Mouse (Mus musculus) testis, postnatal 10 days (tissue): ENCODE data around the gene Zfp683.

Experiments
- DNase-seq: peaks from one replicate; pipeline ENCODE4 v3.0.0; 2021; ENCODE audit warnings: low spot score

Gene Zfp683

GRCm38 (mm10) chr4:134092382-134093288 lies 39.0 kb downstream of the Zfp683 start:
- DNase-seq, result peak; percentile 78

GRCm38 (mm10) chr4:134094004-134094564 lies 40.4 kb downstream of the Zfp683 start:
- no peak for DNase-seq

GRCm38 (mm10) chr4:134094923-134095547 lies 41.4 kb downstream of the Zfp683 start, which contains the start of gene Cd52:
Gene Cd52, minus strand, starts transcription at chr4:134095082.
- no peak for DNase-seq

GRCm38 (mm10) chr4:134096120-134096519 lies 42.5 kb downstream of the Zfp683 start:
- no peak for DNase-seq

DNA sequence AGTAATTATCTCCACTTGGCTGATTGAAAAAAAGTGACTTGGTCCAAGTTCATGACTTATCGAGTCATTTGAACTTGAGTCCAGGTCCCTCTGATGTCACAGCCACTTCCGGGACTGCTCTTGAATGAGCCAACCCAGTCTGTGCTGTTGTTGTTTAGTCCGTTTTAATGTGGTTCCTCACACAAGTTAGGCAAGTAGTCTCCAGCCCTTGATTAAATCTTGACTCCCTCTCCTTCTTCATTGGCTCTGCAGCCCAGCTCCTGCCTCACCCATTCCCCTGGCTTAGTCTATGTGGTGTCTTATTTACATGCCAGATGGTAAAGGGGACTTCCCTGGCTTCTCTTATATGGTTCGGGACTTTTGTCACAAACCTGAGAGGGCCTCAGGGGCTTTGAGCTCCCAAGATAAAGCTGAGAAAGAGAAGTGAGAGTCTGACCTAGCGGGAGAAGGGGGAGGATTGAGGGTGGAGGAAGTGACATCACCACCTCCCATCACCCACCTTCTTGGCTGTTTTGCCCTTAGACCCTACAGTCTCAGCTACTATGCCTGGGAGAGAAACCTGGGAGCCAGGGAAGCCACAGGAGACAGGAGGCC lies 43.5 kb downstream of the Zfp683 start:
- no peak for DNase-seq

DNA sequence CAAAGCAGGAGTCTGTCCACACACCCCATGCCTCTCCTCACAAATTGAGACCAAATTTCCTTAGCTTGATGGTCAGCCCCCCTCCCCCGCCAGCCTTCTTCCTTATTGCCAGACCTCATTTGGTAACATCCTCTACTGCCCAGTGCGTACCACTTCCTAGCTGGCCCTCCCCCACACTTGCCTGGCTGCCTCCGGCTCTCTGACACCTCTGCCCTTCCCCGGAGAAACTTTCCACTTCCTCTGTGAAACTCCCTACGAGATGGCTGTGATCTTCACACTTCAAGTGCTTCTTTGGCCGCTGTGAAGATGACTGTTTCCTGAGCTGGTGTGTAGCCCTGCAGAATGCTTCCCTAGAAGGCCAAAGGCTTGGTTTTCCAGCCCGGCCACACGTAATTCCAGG lies 45.0 kb downstream of the Zfp683 start:
- DNase-seq, result no peak

GRCm38 (mm10) chr4:134100245-134100644 lies 46.6 kb downstream of the Zfp683 start:
- DNase-seq, result no peak

DNA sequence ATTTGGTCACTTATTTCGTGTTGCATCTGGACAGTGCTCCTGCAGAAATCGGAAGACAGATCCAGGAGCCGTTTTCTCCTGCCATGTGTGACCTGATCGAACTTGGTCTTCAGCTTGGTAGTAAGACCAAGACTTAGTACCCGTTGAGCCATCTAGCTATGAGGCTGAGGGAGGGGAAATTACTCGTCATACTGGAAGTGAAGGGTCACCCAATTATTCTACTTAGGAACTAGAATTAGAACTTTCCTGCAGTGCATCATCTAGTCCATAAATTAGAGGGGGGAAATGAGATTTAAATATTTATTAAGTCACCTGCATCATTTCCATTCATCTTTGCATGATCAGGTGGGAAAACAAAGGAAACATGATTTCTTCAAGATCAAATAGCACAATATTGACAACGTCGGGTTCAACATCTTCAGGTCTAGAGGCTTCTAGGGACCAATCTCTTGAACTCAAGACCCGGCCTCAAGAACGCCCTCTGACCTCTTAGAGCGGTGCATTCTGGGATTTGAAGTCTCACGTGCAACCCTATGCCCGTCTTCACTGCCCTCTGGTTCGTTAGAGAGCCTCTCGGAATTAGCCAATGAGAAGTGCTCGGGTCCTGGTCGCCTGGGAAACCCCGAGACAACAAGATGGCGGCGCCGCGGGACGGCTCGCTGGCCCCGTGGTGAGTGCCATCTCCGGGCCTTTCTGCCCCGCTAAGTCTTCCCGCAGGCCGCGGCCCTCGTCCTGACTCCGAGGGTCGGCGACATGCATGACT lies 48.5 kb downstream of the Zfp683 start, which contains the start of gene Ubxn11:
TSS of gene Ubxn11 (plus strand) at position 592 of the 763 bp plus-strand sequence.
- peak; percentile 89 for DNase-seq

- no peak for DNase-seq
These were observed 49.1 kb downstream of the Zfp683 start for GRCm38 (mm10) chr4:134102742-134103119.

DNA sequence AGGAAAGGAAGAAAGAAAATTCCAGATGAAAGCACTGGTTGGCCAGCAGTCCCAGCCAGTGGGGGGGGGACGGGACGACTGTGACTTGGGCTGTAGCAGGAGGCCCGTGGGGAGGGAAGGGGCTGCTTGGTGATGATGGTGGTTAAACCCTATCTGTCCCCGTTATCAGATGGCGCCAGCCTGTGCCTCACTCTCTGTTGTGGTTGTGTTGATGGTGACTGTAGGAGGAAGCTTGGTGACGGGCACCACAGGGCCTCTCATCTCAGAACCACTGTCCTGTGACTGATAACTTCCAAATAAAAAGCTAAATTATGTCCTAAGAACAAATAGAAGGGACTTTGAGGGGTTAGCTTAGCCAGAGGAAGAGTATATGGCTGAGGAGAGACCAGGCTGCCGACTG lies 52.5 kb downstream of the Zfp683 start:
- DNase-seq, result no peak

DNA sequence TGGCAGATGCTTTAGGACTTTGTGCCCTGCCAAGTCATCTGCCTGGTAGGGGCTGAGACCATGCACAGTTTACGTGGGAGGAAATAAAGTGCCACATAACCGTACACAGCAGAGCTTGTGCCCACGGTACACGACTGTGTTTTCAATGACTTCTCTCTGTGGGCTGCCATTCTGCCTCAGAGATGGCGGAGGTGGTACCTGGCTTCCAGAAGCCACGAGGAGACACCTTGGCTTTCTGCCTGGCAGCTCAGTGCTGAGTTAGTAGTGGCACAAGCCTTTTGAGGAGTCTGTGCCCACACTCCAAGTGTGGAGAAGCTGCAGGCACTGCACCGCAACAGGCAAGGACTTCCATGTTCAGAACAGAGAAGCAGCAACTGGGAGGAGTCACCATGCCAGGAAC lies 54.1 kb downstream of the Zfp683 start:
- no peak for DNase-seq

DNA sequence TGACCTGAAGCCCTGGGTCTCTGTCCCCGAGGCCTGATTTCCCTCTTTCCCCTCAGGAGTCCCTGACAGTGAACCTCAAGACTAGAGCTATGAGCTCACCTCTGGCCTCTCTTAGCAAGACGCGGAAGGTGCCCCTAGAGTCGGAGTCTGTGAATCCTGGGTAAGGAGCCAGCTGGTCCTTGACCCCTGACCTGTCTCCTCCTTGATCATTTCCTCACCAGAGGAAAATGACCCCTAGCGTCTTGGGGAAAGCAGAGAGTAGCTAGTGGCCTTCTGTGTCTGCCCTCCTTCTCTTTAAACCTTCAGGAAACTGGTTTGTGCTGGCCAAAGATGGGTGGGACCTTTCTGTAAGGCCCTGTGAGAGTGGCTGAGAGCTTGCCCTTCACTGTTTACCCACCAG lies 54.6 kb downstream of the Zfp683 start:
- DNase-seq, result no peak
